Mouse (Mus musculus): ENCODE results near the gene Casd1. TPM values are rescaled to one million over a fixed set of nuclear protein-coding genes. Genes with fewer than 3 reads are reported as not detected.

The Casd1 gene
- total RNA-seq (2014; fragmentation: Nextera tagmentation) (32.0 and 35.0 TPM in 2 replicates), total RNA-seq (2017) (47.6 and 51.0 TPM in 2 replicates), polyA plus RNA-seq (2012) (8.9 and 10.9 TPM in 2 replicates)

- peaks cover 7% of the 10 kb centered on the region for H3K36me3 ChIP-seq (replicated peaks)
- TF ChIP-seq CTCF (IDR thresholded peaks at IDR 0.05; ENCODE audit: low read depth, low read length) (no peak), TAL1 (conservative IDR thresholded peaks at IDR 0.05; ENCODE audit: low read depth, low read length) (no peak), GATA2 (IDR thresholded peaks at IDR 0.05; ENCODE audit: borderline replicate concordance, low read depth, low read length) (no peak), GATA1 (IDR thresholded peaks at IDR 0.05; ENCODE audit: borderline replicate concordance, low read length) (no peak), POLR2AphosphoS5 (IDR thresholded peaks at IDR 0.05; ENCODE audit: insufficient replicate concordance, low read depth, low read length) (no peak)
- no peaks in the 10 kb centered on the region for H3K9me3 ChIP-seq (replicated peaks)
- H3K4me1 ChIP-seq (ENCODE audit: insufficient read depth, low read depth, low read length) = peaks cover 27% of the 10 kb centered on the region
- peak within 1 kb of the TSS; percentile 86 for H3K4me3 ChIP-seq (ENCODE audit: low read depth, low read length)
- H3K27me3 ChIP-seq (ENCODE audit: insufficient read depth, low read length) = peaks cover 3% of the 10 kb centered on the region; the same call in 1 of the 2 replicates
- DNase-seq (ENCODE audit: low spot score) (peak; percentile 61), ATAC-seq (ENCODE audit: extremely low read depth, insufficient number of reproducible peaks, low FRiP score, poor library complexity, severe bottlenecking) (peak; percentile 58)
These were observed at the start of gene Casd1 for GRCm38 (mm10) chr6:4600658-4601296. Casd1 (plus strand) TSS chr6:4600839.

- Histone ChIP-seq H3K4me1 (ENCODE audit: insufficient read depth, low read depth, low read length) (no peaks in the 10 kb centered on the region), H3K4me3 (ENCODE audit: low read depth, low read length) (no peak overlapping the region), H3K9me3 (replicated peaks) (no peaks in the 10 kb centered on the region), H3K27me3 (ENCODE audit: insufficient read depth, low read length) (peaks cover 19% of the 10 kb centered on the region), H3K36me3 (replicated peaks) (no peaks in the 10 kb centered on the region)
- ATAC-seq (ENCODE audit: extremely low read depth, insufficient number of reproducible peaks, low FRiP score, poor library complexity, severe bottlenecking) (no peak), DNase-seq (ENCODE audit: low spot score) (no peak)
- no peak for TF ChIP-seq POLR2AphosphoS5 (IDR thresholded peaks at IDR 0.05; ENCODE audit: insufficient replicate concordance, low read depth, low read length)
These were observed 45.3 kb upstream of the Casd1 start for GRCm38 (mm10) chr6:4555366-4555765.

DNA sequence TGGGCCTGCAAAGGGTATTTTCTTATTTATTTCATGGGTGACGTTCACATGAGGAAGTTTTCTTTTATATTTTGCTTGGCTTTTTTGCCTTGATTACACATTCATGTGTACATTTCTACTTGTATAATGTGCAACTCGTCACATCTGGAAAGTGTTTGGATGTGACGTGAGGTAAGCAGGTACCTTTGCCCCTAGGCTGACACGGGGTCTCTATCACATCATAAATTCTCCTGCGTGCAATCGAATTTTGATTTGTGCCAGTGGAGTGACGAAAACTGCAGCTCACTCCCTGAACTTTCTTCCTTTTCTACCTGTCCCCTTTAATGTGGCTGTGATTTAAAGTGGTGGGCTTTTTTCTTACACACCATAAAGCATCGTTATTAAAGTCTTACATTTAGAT, 43.6 kb upstream of the Casd1 start:
- no peak for TF ChIP-seq GATA1 (IDR thresholded peaks at IDR 0.05; ENCODE audit: borderline replicate concordance, low read length)
- TF ChIP-seq CTCF (IDR thresholded peaks at IDR 0.05; ENCODE audit: low read depth, low read length) = no peak
- TF ChIP-seq TAL1 (conservative IDR thresholded peaks at IDR 0.05; ENCODE audit: low read depth, low read length) = no peak
- TF ChIP-seq GATA2 (IDR thresholded peaks at IDR 0.05; ENCODE audit: borderline replicate concordance, low read depth, low read length) = no peak
- no peak for TF ChIP-seq POLR2AphosphoS5 (IDR thresholded peaks at IDR 0.05; ENCODE audit: insufficient replicate concordance, low read depth, low read length)
- peaks cover 20% of the 10 kb centered on the region for H3K27me3 ChIP-seq (ENCODE audit: insufficient read depth, low read length)
- no peak for ATAC-seq (ENCODE audit: extremely low read depth, insufficient number of reproducible peaks, low FRiP score, poor library complexity, severe bottlenecking)

GRCm38 (mm10) chr6:4557678-4558077, 43.0 kb upstream of the Casd1 start:
- Histone ChIP-seq H3K27me3 (ENCODE audit: insufficient read depth, low read length) (peaks cover 23% of the 10 kb centered on the region), H3K4me1 (ENCODE audit: insufficient read depth, low read depth, low read length) (no peaks in the 10 kb centered on the region), H3K9me3 (replicated peaks) (no peaks in the 10 kb centered on the region), H3K4me3 (ENCODE audit: low read depth, low read length) (no peak overlapping the region), H3K36me3 (replicated peaks) (no peaks in the 10 kb centered on the region)
- ATAC-seq (ENCODE audit: extremely low read depth, insufficient number of reproducible peaks, low FRiP score, poor library complexity, severe bottlenecking) (no peak), DNase-seq (ENCODE audit: low spot score) (no peak)
- TF ChIP-seq CTCF (IDR thresholded peaks at IDR 0.05; ENCODE audit: low read depth, low read length) (no peak), TAL1 (conservative IDR thresholded peaks at IDR 0.05; ENCODE audit: low read depth, low read length) (no peak), GATA1 (IDR thresholded peaks at IDR 0.05; ENCODE audit: borderline replicate concordance, low read length) (no peak), GATA2 (IDR thresholded peaks at IDR 0.05; ENCODE audit: borderline replicate concordance, low read depth, low read length) (no peak), POLR2AphosphoS5 (IDR thresholded peaks at IDR 0.05; ENCODE audit: insufficient replicate concordance, low read depth, low read length) (no peak)

More for the DNA sequence above, 43.6 kb upstream of the Casd1 start:
- H3K9me3 ChIP-seq (replicated peaks) = no peaks in the 10 kb centered on the region
- no peak overlapping the region for H3K4me3 ChIP-seq (ENCODE audit: low read depth, low read length)
- no peak for DNase-seq (ENCODE audit: low spot score)
- H3K36me3 ChIP-seq (replicated peaks) = no peaks in the 10 kb centered on the region
- H3K4me1 ChIP-seq (ENCODE audit: insufficient read depth, low read depth, low read length) = no peaks in the 10 kb centered on the region

GRCm38 (mm10) chr6:4561156-4561555, 39.5 kb upstream of the Casd1 start:
- Histone ChIP-seq H3K4me1 (ENCODE audit: insufficient read depth, low read depth, low read length) (no peaks in the 10 kb centered on the region), H3K36me3 (replicated peaks) (no peaks in the 10 kb centered on the region), H3K27me3 (ENCODE audit: insufficient read depth, low read length) (peaks cover 26% of the 10 kb centered on the region), H3K9me3 (replicated peaks) (no peaks in the 10 kb centered on the region), H3K4me3 (ENCODE audit: low read depth, low read length) (no peak overlapping the region)
- TF ChIP-seq GATA2 (IDR thresholded peaks at IDR 0.05; ENCODE audit: borderline replicate concordance, low read depth, low read length) = no peak
- no peak for TF ChIP-seq GATA1 (IDR thresholded peaks at IDR 0.05; ENCODE audit: borderline replicate concordance, low read length)
- no peak for TF ChIP-seq TAL1 (conservative IDR thresholded peaks at IDR 0.05; ENCODE audit: low read depth, low read length)
- TF ChIP-seq CTCF (IDR thresholded peaks at IDR 0.05; ENCODE audit: low read depth, low read length) = no peak
- no peak for TF ChIP-seq POLR2AphosphoS5 (IDR thresholded peaks at IDR 0.05; ENCODE audit: insufficient replicate concordance, low read depth, low read length)
- no peak for DNase-seq (ENCODE audit: low spot score)
- no peak for ATAC-seq (ENCODE audit: extremely low read depth, insufficient number of reproducible peaks, low FRiP score, poor library complexity, severe bottlenecking)

DNA sequence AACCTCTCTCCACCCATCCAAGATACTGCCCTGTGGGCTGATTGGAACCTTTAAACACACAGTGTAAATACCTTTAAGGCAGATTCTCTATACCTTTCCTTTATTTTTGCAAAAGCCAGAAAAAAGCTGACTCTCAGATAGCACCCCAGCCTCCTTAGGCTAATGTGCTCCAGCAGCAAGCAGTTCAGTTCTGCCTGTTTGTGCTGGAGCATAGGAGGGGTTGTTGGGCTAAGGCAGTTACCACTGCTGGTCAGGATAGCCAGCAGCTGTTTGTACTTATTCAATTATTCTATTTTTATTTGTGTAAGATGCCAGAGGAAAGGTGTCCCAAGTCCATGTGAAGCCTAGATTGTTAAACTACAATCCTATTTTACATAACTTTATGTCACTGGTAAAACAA, 39.0 kb upstream of the Casd1 start:
- TF ChIP-seq GATA1 (IDR thresholded peaks at IDR 0.05; ENCODE audit: borderline replicate concordance, low read length) (no peak), TAL1 (conservative IDR thresholded peaks at IDR 0.05; ENCODE audit: low read depth, low read length) (no peak), CTCF (IDR thresholded peaks at IDR 0.05; ENCODE audit: low read depth, low read length) (no peak), GATA2 (IDR thresholded peaks at IDR 0.05; ENCODE audit: borderline replicate concordance, low read depth, low read length) (no peak), POLR2AphosphoS5 (IDR thresholded peaks at IDR 0.05; ENCODE audit: insufficient replicate concordance, low read depth, low read length) (no peak)
- no peak for ATAC-seq (ENCODE audit: extremely low read depth, insufficient number of reproducible peaks, low FRiP score, poor library complexity, severe bottlenecking)

More for the DNA sequence above, 39.0 kb upstream of the Casd1 start:
- Histone ChIP-seq H3K4me3 (ENCODE audit: low read depth, low read length) (no peak overlapping the region), H3K36me3 (replicated peaks) (no peaks in the 10 kb centered on the region), H3K27me3 (ENCODE audit: insufficient read depth, low read length) (peaks cover 26% of the 10 kb centered on the region), H3K9me3 (replicated peaks) (no peaks in the 10 kb centered on the region), H3K4me1 (ENCODE audit: insufficient read depth, low read depth, low read length) (no peaks in the 10 kb centered on the region)
- DNase-seq (ENCODE audit: low spot score) = no peak
